12 mouse cellular contexts compared by ENCODE assay signal in genomic region chr6:36816666-36817065, GRCm38 (mm10). TPM values are rescaled to one million over a fixed set of nuclear protein-coding genes. Genes with fewer than 3 reads are reported as not detected.
"Had no signal": no experiment of that assay in that cellular context is flagged by ENCODE, and none has a peak within 500 bp of the region (broad histone marks: within the 10 kb centered on the region; RNA-seq: fewer than 3 reads in every experiment).

No protein-coding gene starts in this region.

- H3K4me3 ChIP-seq: limb, embryonic 15.5 days; liver, embryonic 12.5 days; midbrain, embryonic 10.5 days; midbrain, embryonic 15.5 days had no signal

- H3K36me3 ChIP-seq: limb, embryonic 15.5 days; liver, embryonic 12.5 days; midbrain, embryonic 10.5 days; midbrain, embryonic 15.5 days had no signal

- H3K27ac ChIP-seq: kidney, postnatal 0 days; limb, embryonic 15.5 days; liver, embryonic 12.5 days; midbrain, embryonic 10.5 days; midbrain, embryonic 15.5 days; stomach, postnatal 0 days had no signal

- H3K27me3 ChIP-seq: limb, embryonic 15.5 days; liver, embryonic 12.5 days; midbrain, embryonic 15.5 days had no signal

- DNase-seq: kidney, adult 9 months; kidney, postnatal 36 days; lung, postnatal 4 days; thymus, postnatal 4 days had no signal

- H3K4me2 ChIP-seq: limb, embryonic 15.5 days; liver, embryonic 12.5 days; lung, embryonic 14.5 days; midbrain, embryonic 15.5 days had no signal

RNA-seq across cellular contexts. Expression of gene Ptn, which starts 6.6 kb away (rescaled TPM):
- total RNA-seq: megakaryocyte, adult 5-6 weeks had no signal
